Mouse (Mus musculus): Measurements from ENCODE around the gene Ptgdr2.

Gene Ptgdr2

DNA sequence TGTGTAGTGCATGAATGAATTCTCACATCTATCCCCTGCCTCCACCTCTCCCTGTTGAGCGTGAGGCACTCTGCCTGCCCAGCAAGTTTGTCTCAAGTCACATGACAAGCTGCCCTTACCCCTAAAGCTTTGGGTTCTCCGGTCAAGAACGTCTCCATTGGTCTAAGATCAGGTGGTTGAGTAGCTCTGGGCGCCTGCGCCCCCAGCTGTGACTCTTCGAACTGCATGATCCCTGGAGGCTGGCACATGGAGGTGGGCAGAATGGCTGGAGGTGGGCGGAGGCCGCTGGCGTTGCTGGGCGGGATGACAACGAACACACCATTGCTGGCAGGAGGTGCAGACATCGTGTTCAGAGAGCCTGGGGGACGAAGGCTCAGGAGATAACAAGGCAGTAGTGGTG, 47.6 kb downstream of the Ptgdr2 start:
- Histone ChIP-seq H3K4me1 (replicated peaks; ENCODE audit: low read depth, low read length) (peaks cover 25% of the 10 kb centered on the region), H3K27me3 (ENCODE audit: insufficient read depth, low read length) (peaks cover 8% of the 10 kb centered on the region), H3K9me3 (ENCODE audit: low read length) (no peaks in the 10 kb centered on the region), H3K4me3 (replicated peaks; ENCODE audit: low read length) (no peak overlapping the region), H3K36me3 (ENCODE audit: insufficient read depth, low read length) (no peaks in the 10 kb centered on the region)
- TF ChIP-seq CTCF (conservative IDR thresholded peaks at IDR 0.05; ENCODE audit: low read length): 0 out of 2 replicates have a peak, but pooled peaks have one; percentile 12
- no peak for TF ChIP-seq POU5F1 (IDR thresholded peaks at IDR 0.05; ENCODE audit: borderline replicate concordance, low read length)
- no peak for TF ChIP-seq NANOG (IDR thresholded peaks at IDR 0.05; ENCODE audit: borderline replicate concordance, low read length)

- TF ChIP-seq NANOG (IDR thresholded peaks at IDR 0.05; ENCODE audit: borderline replicate concordance, low read length): no peak
- TF ChIP-seq CTCF (conservative IDR thresholded peaks at IDR 0.05; ENCODE audit: low read length): no peak
- TF ChIP-seq POU5F1 (IDR thresholded peaks at IDR 0.05; ENCODE audit: borderline replicate concordance, low read length): no peak
- Histone ChIP-seq H3K4me3 (replicated peaks; ENCODE audit: low read length) (no peak overlapping the region), H3K27me3 (ENCODE audit: insufficient read depth, low read length) (peaks cover 8% of the 10 kb centered on the region), H3K4me1 (replicated peaks; ENCODE audit: low read depth, low read length) (peaks cover 16% of the 10 kb centered on the region), H3K36me3 (ENCODE audit: insufficient read depth, low read length) (no peaks in the 10 kb centered on the region), H3K9me3 (ENCODE audit: low read length) (no peaks in the 10 kb centered on the region)
Observed at GRCm38 (mm10) chr19:10985889-10986288, 48.9 kb downstream of the Ptgdr2 start.

DNA sequence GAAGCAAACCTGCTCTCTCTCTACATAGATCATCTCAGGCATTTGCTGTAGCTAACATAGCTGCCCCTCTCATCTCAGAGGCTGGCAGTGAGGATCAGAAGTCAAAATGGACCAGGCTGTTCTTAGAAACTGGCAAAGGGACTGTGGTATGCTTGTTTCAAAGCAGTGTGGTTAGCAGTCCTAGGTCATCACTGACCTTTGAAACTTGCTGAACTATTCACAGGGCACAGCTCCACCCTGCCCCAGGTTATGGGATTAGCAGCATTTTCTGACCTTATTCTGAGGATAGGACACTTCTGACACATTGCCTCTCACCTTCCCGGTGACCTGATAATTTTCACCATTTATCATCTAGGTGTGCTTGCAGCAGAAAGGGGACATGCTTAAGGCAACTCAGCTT, 51.6 kb downstream of the Ptgdr2 start:
- H3K4me3 ChIP-seq (replicated peaks; ENCODE audit: low read length): no peak overlapping the region
- H3K4me1 ChIP-seq (replicated peaks; ENCODE audit: low read depth, low read length): peaks cover 8% of the 10 kb centered on the region
- TF ChIP-seq POU5F1 (IDR thresholded peaks at IDR 0.05; ENCODE audit: borderline replicate concordance, low read length) (no peak), NANOG (IDR thresholded peaks at IDR 0.05; ENCODE audit: borderline replicate concordance, low read length) (no peak), CTCF (conservative IDR thresholded peaks at IDR 0.05; ENCODE audit: low read length) (no peak)
- H3K9me3 ChIP-seq (ENCODE audit: low read length): no peaks in the 10 kb centered on the region
- H3K36me3 ChIP-seq (ENCODE audit: insufficient read depth, low read length): no peaks in the 10 kb centered on the region
- H3K27me3 ChIP-seq (ENCODE audit: insufficient read depth, low read length): peaks cover 15% of the 10 kb centered on the region

GRCm38 (mm10) chr19:10990751-10991150, 53.8 kb downstream of the Ptgdr2 start:
- no peaks in the 10 kb centered on the region for H3K36me3 ChIP-seq (ENCODE audit: insufficient read depth, low read length)
- no peaks in the 10 kb centered on the region for H3K9me3 ChIP-seq (ENCODE audit: low read length)
- peaks cover 15% of the 10 kb centered on the region for H3K27me3 ChIP-seq (ENCODE audit: insufficient read depth, low read length)
- H3K4me3 ChIP-seq (replicated peaks; ENCODE audit: low read length): no peak overlapping the region
- no peak for TF ChIP-seq CTCF (conservative IDR thresholded peaks at IDR 0.05; ENCODE audit: low read length)
- no peak for TF ChIP-seq NANOG (IDR thresholded peaks at IDR 0.05; ENCODE audit: borderline replicate concordance, low read length)
- TF ChIP-seq POU5F1 (IDR thresholded peaks at IDR 0.05; ENCODE audit: borderline replicate concordance, low read length): no peak
- peaks cover 1% of the 10 kb centered on the region; the same call in 1 of the 2 replicates for H3K4me1 ChIP-seq (replicated peaks; ENCODE audit: low read depth, low read length)

DNA sequence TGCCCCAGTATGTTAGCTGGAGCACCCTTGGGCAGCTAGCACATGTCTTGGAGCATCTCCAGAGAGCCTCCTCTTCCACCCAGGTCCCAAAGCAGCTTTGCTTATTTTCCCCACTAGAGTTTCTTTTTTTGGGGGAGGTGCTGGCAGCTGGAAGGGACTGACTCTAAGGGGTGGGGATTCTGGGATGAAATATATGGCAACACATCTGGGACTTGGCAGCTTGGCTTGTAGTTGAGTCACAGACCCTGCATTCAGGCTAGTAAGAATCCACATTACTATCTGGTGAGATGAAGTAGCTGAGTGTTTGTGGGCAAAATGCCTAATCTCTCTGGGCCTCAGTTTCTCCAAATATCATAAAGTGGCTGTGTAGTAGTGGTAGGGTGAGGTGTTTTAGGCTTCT, 55.0 kb downstream of the Ptgdr2 start:
- Histone ChIP-seq H3K4me3 (replicated peaks; ENCODE audit: low read length) (no peak overlapping the region), H3K9me3 (ENCODE audit: low read length) (no peaks in the 10 kb centered on the region), H3K27me3 (ENCODE audit: insufficient read depth, low read length) (peaks cover 15% of the 10 kb centered on the region), H3K36me3 (ENCODE audit: insufficient read depth, low read length) (no peaks in the 10 kb centered on the region), H3K4me1 (replicated peaks; ENCODE audit: low read depth, low read length) (peaks cover 7% of the 10 kb centered on the region)
- TF ChIP-seq POU5F1 (IDR thresholded peaks at IDR 0.05; ENCODE audit: borderline replicate concordance, low read length) (no peak), CTCF (conservative IDR thresholded peaks at IDR 0.05; ENCODE audit: low read length) (no peak), NANOG (IDR thresholded peaks at IDR 0.05; ENCODE audit: borderline replicate concordance, low read length) (no peak)

Data from E14TG2a.4 (cell line).